Mouse (Mus musculus): ENCODE results near the gene Afg1l.

- TF ChIP-seq GATA1 (IDR thresholded peaks at IDR 0.05; ENCODE audit: borderline replicate concordance, low read length) = no peak
- TF ChIP-seq CTCF (IDR thresholded peaks at IDR 0.05; ENCODE audit: low read depth, low read length) = no peak
- TF ChIP-seq TAL1 (conservative IDR thresholded peaks at IDR 0.05; ENCODE audit: low read depth, low read length) = no peak
Measured at GRCm38 (mm10) chr10:42275401-42275870, 202.9 kb downstream of the Afg1l start.

Measured in G1E (cell line).